Mouse (Mus musculus) urinary bladder, postnatal 36 days (tissue): ENCODE results near the gene Lmod2.

ENCODE experiments used
- DNase-seq, 2 experiments: peaks; one replicate each; pipeline ENCODE4 v3.0.0; 2022; ENCODE audit warnings: low spot score in 2 of 2, mixed read lengths in 1 of 2

The Lmod2 gene

GRCm38 (mm10) chr6:24642161-24642560 lies 44.6 kb downstream of the Lmod2 start:
- no peak for DNase-seq

- DNase-seq: no peak
These were observed 45.4 kb downstream of the Lmod2 start for GRCm38 (mm10) chr6:24642960-24643359.

GRCm38 (mm10) chr6:24645346-24646053 lies 47.9 kb downstream of the Lmod2 start:
- no peak for DNase-seq

GRCm38 (mm10) chr6:24647103-24647691 lies 49.6 kb downstream of the Lmod2 start:
- no peak for DNase-seq

GRCm38 (mm10) chr6:24648403-24648802 lies 50.8 kb downstream of the Lmod2 start:
- DNase-seq: no peak

GRCm38 (mm10) chr6:24650719-24651118 lies 53.2 kb downstream of the Lmod2 start:
- DNase-seq: no peak

GRCm38 (mm10) chr6:24651538-24651937 lies 54.0 kb downstream of the Lmod2 start:
- no peak for DNase-seq
